Mouse (Mus musculus): Measurements from ENCODE around the gene Rasl2-9. TPM values are rescaled to one million over a fixed set of nuclear protein-coding genes. Genes with fewer than 3 reads are reported as not detected.

Rasl2-9 gene
- polyA plus RNA-seq, 1 experiment from 2014 or later: 0.40 TPM

Small RNA genes lying within 50 kb of the gene (microRNA-seq; reads per million reads assigned to microRNA genes)
- gene Gm26217: not detected

Other genes starting within 250 kb of the Rasl2-9 start
- gene Isoc2a, start 248.8 kb downstream of the Rasl2-9 start, polyA plus RNA-seq (2015; fragmentation: Nextera tagmentation; extraction: Ambion mirVana): 1.1 and 1.5 TPM in 2 replicates
- 0.10 TPM in 1 of 2 replicates, not detected in the other for gene Gm36210, start 219.4 kb downstream of the Rasl2-9 start, polyA plus RNA-seq (2015; fragmentation: Nextera tagmentation; extraction: Ambion mirVana)
- gene Zfp628, start 210.7 kb downstream of the Rasl2-9 start, polyA plus RNA-seq (2015; fragmentation: Nextera tagmentation; extraction: Ambion mirVana): 2.1 and 2.3 TPM in 2 replicates
- 3.0 and 4.0 TPM in 2 replicates for gene Nat14, start 203.9 kb downstream of the Rasl2-9 start, polyA plus RNA-seq (2015; fragmentation: Nextera tagmentation; extraction: Ambion mirVana)
- gene Ssc5d, start 200.2 kb downstream of the Rasl2-9 start, polyA plus RNA-seq (2015; fragmentation: Nextera tagmentation; extraction: Ambion mirVana): 3.4 and 3.5 TPM in 2 replicates
- 0.26 and 0.47 TPM in 2 replicates for gene Sbk2, start 161.5 kb downstream of the Rasl2-9 start, polyA plus RNA-seq (2015; fragmentation: Nextera tagmentation; extraction: Ambion mirVana)
- gene Sbk3, start 154.8 kb downstream of the Rasl2-9 start, polyA plus RNA-seq (2015; fragmentation: Nextera tagmentation; extraction: Ambion mirVana): 0.11 TPM in 1 of 2 replicates, not detected in the other
- gene Zfp579, start 129.8 kb downstream of the Rasl2-9 start, polyA plus RNA-seq (2015; fragmentation: Nextera tagmentation; extraction: Ambion mirVana): 23.0 and 26.5 TPM in 2 replicates
- gene Zfp524, start 111.5 kb downstream of the Rasl2-9 start, polyA plus RNA-seq (2015; fragmentation: Nextera tagmentation; extraction: Ambion mirVana): 17.2 and 17.5 TPM in 2 replicates
- 18.9 and 22.6 TPM in 2 replicates for gene Fiz1, start 111.3 kb downstream of the Rasl2-9 start, polyA plus RNA-seq (2015; fragmentation: Nextera tagmentation; extraction: Ambion mirVana)
- gene Gm44973, start 110.5 kb downstream of the Rasl2-9 start, polyA plus RNA-seq (2015; fragmentation: Nextera tagmentation; extraction: Ambion mirVana): 0.99 and 1.3 TPM in 2 replicates
- gene Zfp865, start 105.6 kb downstream of the Rasl2-9 start, polyA plus RNA-seq (2015; fragmentation: Nextera tagmentation; extraction: Ambion mirVana): 3.7 and 4.1 TPM in 2 replicates
- 20.6 and 21.9 TPM in 2 replicates for gene Ccdc106, start 105.4 kb downstream of the Rasl2-9 start, polyA plus RNA-seq (2015; fragmentation: Nextera tagmentation; extraction: Ambion mirVana)
- not detected in 2 replicates for gene 4632433K11Rik, start 91.8 kb downstream of the Rasl2-9 start, polyA plus RNA-seq (2015; fragmentation: Nextera tagmentation; extraction: Ambion mirVana)
- gene Zfp784, start 87.5 kb downstream of the Rasl2-9 start, polyA plus RNA-seq (2015; fragmentation: Nextera tagmentation; extraction: Ambion mirVana): 5.9 and 6.1 TPM in 2 replicates
- 19.2 and 20.2 TPM in 2 replicates for gene Zfp580, start 74.4 kb downstream of the Rasl2-9 start, polyA plus RNA-seq (2015; fragmentation: Nextera tagmentation; extraction: Ambion mirVana)
- 76.3 and 81.1 TPM in 2 replicates for gene U2af2, start 63.8 kb downstream of the Rasl2-9 start, polyA plus RNA-seq (2015; fragmentation: Nextera tagmentation; extraction: Ambion mirVana)
- 50.2 and 50.4 TPM in 2 replicates for gene Epn1, start 45.7 kb downstream of the Rasl2-9 start, polyA plus RNA-seq (2015; fragmentation: Nextera tagmentation; extraction: Ambion mirVana)
- gene Rfpl4, start 9.0 kb downstream of the Rasl2-9 start, polyA plus RNA-seq (2015; fragmentation: Nextera tagmentation; extraction: Ambion mirVana): not detected in 2 replicates
- not detected in 2 replicates for gene Vmn1r55, start 23.7 kb upstream of the Rasl2-9 start, polyA plus RNA-seq (2015; fragmentation: Nextera tagmentation; extraction: Ambion mirVana)
- not detected in 2 replicates for gene Vmn1r56, start 70.8 kb upstream of the Rasl2-9 start, polyA plus RNA-seq (2015; fragmentation: Nextera tagmentation; extraction: Ambion mirVana)
- not detected in 2 replicates for gene Vmn1r57, start 92.5 kb upstream of the Rasl2-9 start, polyA plus RNA-seq (2015; fragmentation: Nextera tagmentation; extraction: Ambion mirVana)
- gene Gm5065, start 224.6 kb upstream of the Rasl2-9 start, polyA plus RNA-seq (2015; fragmentation: Nextera tagmentation; extraction: Ambion mirVana): not detected in 2 replicates
- not detected in 2 replicates for gene Nlrp2, start 225.1 kb upstream of the Rasl2-9 start, polyA plus RNA-seq (2015; fragmentation: Nextera tagmentation; extraction: Ambion mirVana)

Measured in stomach, embryonic 16.5 days (tissue).